Mouse (Mus musculus) small intestine, adult 2 months (tissue): ENCODE measurements at regions not wholly inside any gene's neighbourhood (a gene's known extent, or its start where the extent isn't known, plus 50 kb on each side); places are given as distances from the start of the nearest gene placed in this dataset.

Source experiments
- H3K27ac ChIP-seq: fragments of 200-500 bp; 2 replicates; pipeline ENCODE4 v1.5.1; 2012; ENCODE audit warnings: low read depth, low read length, control low read depth, inconsistent platforms; ENCODE audit not compliant: insufficient read depth
- H3K27me3 ChIP-seq: fragments of 200-500 bp; 2 replicates; pipeline ENCODE4 v1.6.1; 2012; ENCODE audit warnings: mild to moderate bottlenecking, moderate library complexity, low read length, inconsistent platforms; ENCODE audit not compliant: control insufficient read depth, insufficient read depth
- H3K36me3 ChIP-seq: fragments of 200-500 bp; 2 replicates; pipeline ENCODE4 v1.6.1; 2012; ENCODE audit warnings: mild to moderate bottlenecking, low read length, control low read depth, inconsistent platforms; ENCODE audit not compliant: control insufficient read depth, insufficient read depth
- H3K4me1 ChIP-seq: fragments of 200-500 bp; 2 replicates; pipeline ENCODE4 v1.6.1; 2012; ENCODE audit warnings: low read length, inconsistent platforms, mixed read lengths; ENCODE audit not compliant: control insufficient read depth, insufficient read depth, insufficient read length
- H3K4me3 ChIP-seq: fragments of 200-500 bp; 2 replicates; pipeline ENCODE4 v1.5.1; 2012; ENCODE audit warnings: low read depth, mild to moderate bottlenecking, control low read depth, inconsistent platforms, low read length, moderate library complexity
- CTCF ChIP-seq: fragments of 200-500 bp; IDR thresholded peaks from 2 replicates; pipeline ENCODE4 v1.5.1; 2012; ENCODE audit warnings: low read depth, mild to moderate bottlenecking, control low read depth, inconsistent platforms, low read length, moderate library complexity, mixed read lengths; ENCODE audit not compliant: insufficient replicate concordance, insufficient read length; ENCODE audit errors: extremely low read depth
- POLR2A ChIP-seq: fragments of 200-500 bp; IDR thresholded peaks from 2 replicates; pipeline ENCODE4 v1.6.1; 2012; ENCODE audit warnings: low read depth, mild to moderate bottlenecking, control low read depth, inconsistent platforms, low read length, moderate library complexity
- WGBS: fragments of 180-500 bp; shearing (Covaris S2); methylation state at CpG from one replicate; pipeline ENCODE4 v1.1.7; 2018; 5-methylcytosine and 5-hydroxymethylcytosine counted together

GRCm38 (mm10) chr4:87467600-87467999, 237.3 kb upstream of the Slc24a2 start:
- Histone ChIP-seq H3K27me3 (no peaks in the 10 kb centered on the region), H3K4me1 (no peaks in the 10 kb centered on the region), H3K4me3 (no peak overlapping the region), H3K27ac (no peak overlapping the region), H3K36me3 (no peaks in the 10 kb centered on the region)
- TF ChIP-seq CTCF = no peak
- no peak for TF ChIP-seq POLR2A

DNA sequence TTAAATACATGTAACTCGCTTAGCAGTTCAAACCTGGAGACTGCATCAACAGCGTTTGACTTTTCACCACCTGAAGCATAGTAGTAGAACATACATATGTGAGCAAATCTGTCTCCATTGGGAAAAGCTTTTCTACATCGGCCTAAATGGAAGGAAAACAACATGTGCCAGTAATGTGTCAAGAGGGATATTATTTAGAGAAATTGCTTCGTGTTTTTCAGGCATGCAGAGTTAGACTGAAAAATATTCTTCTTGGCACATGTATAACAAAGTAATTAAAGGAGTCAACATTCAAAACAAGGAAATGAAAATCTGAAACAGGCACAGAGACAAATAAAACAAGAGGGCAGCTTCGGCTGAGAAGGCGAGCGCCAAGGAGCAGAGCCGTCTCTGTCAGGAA, 236.7 kb upstream of the Slc24a2 start:
- H3K4me1 ChIP-seq = no peaks in the 10 kb centered on the region
- no peaks in the 10 kb centered on the region for H3K36me3 ChIP-seq
- no peak overlapping the region for H3K4me3 ChIP-seq
- H3K27ac ChIP-seq = no peak overlapping the region
- 76% methylated on average over 8 of the region's 8 CpGs for WGBS
- no peaks in the 10 kb centered on the region for H3K27me3 ChIP-seq
- TF ChIP-seq POLR2A (no peak), CTCF (no peak)

DNA sequence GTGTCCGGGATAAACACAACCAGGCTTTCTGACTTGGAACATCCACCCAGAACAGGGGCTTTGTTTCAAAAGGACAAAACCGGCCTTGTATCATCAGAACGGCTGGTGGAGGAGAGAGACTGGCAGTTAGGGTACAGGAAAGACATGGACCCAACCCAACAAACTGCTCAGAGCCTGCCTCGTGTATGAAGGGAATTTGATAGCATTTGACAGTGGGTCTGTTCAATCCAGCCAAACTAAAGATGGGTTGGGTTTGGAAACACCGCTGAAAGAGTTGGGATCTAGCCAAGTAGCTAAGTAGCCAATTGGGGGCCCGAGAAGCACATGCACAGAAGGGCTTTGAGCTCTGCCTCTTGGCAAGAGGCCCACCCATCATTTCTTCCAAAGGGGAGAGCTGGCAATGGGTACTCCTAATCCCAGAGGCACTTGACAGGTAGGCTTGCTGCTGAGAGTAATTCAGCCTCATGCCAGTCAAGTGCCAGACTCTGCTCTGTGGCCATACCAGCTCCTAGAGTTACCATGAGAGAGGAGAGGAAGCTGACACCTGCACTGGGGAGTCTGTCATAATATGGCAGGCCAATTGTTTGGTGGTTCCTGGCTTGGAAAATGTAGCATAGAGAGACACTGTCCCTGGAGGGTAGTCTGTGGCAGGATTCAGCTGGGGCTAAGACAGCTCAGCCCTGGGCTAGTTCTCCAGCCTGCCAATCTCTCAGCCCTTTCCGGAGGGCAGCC, 231.1 kb upstream of the Slc24a2 start:
- Histone ChIP-seq H3K4me1 (no peaks in the 10 kb centered on the region), H3K27ac (no peak overlapping the region), H3K36me3 (no peaks in the 10 kb centered on the region), H3K4me3 (no peak overlapping the region), H3K27me3 (no peaks in the 10 kb centered on the region)
- WGBS = 70% methylated on average over 7 of the region's 7 CpGs
- no peak for TF ChIP-seq CTCF
- TF ChIP-seq POLR2A = no peak

- no peaks in the 10 kb centered on the region for H3K4me1 ChIP-seq
- TF ChIP-seq POLR2A (no peak), CTCF (no peak)
- no peaks in the 10 kb centered on the region for H3K36me3 ChIP-seq
- WGBS = 63% methylated on average over 5 of the region's 5 CpGs
- H3K4me3 ChIP-seq = no peak overlapping the region
- no peak overlapping the region for H3K27ac ChIP-seq
- H3K27me3 ChIP-seq = no peaks in the 10 kb centered on the region
Observed at GRCm38 (mm10) chr4:87455863-87456578, 225.7 kb upstream of the Slc24a2 start.

DNA sequence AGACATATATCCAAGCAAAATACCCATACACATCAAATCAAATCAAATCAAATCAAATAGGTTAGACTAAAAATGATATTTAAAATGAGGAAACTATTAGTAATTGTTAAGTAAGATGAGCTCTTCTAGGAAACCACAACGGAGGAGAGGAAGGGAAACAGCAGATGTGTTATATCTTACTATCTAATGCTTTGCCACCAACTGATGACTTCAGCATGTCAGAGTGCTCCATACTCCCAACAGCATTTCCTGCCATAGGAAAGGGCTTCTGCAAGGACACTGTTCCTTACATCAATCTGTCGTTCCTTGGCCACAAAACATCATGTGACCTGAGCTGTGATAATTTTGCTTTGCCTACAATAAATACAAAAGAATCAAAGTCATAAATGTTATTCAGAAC, 221.8 kb upstream of the Slc24a2 start:
- Histone ChIP-seq H3K27me3 (no peaks in the 10 kb centered on the region), H3K4me3 (no peak overlapping the region), H3K27ac (no peak overlapping the region), H3K36me3 (no peaks in the 10 kb centered on the region), H3K4me1 (no peaks in the 10 kb centered on the region)
- no peak for TF ChIP-seq POLR2A
- TF ChIP-seq CTCF = no peak
- WGBS = 61% methylated on average over 2 of the region's 2 CpGs

DNA sequence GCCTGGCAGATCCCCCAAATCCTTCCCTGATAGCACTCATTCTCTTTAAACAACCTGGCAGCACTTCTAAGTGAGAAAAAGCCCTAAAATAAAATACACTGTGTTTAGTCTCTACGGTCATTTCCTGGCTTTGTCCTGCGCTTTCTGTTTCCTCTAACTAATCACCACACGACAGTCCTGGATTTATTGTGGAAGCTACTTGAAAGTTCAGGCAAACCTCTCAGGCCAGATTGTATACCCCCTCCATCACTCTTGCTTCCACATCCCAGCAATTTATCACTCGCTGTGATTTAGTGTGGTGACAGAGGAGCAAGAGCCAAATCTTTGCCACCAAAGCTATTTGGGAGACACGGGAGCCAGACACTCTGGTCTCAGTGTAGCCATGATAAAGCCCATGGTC, 221.0 kb upstream of the Slc24a2 start:
- WGBS = 16% methylated on average over 5 of the region's 5 CpGs

GRCm38 (mm10) chr4:87448338-87448737, 218.1 kb upstream of the Slc24a2 start:
- 78% methylated on average over 4 of the region's 4 CpGs for WGBS
- Histone ChIP-seq H3K27me3 (no peaks in the 10 kb centered on the region), H3K4me3 (no peak overlapping the region), H3K27ac (no peak overlapping the region), H3K4me1 (no peaks in the 10 kb centered on the region), H3K36me3 (no peaks in the 10 kb centered on the region)
- no peak for TF ChIP-seq CTCF
- no peak for TF ChIP-seq POLR2A

More for the DNA sequence above, 221.0 kb upstream of the Slc24a2 start:
- H3K36me3 ChIP-seq = no peaks in the 10 kb centered on the region
- H3K4me1 ChIP-seq = no peaks in the 10 kb centered on the region
- TF ChIP-seq CTCF (no peak), POLR2A (no peak)
- no peaks in the 10 kb centered on the region for H3K27me3 ChIP-seq
- H3K4me3 ChIP-seq = no peak overlapping the region
- H3K27ac ChIP-seq = no peak overlapping the region

DNA sequence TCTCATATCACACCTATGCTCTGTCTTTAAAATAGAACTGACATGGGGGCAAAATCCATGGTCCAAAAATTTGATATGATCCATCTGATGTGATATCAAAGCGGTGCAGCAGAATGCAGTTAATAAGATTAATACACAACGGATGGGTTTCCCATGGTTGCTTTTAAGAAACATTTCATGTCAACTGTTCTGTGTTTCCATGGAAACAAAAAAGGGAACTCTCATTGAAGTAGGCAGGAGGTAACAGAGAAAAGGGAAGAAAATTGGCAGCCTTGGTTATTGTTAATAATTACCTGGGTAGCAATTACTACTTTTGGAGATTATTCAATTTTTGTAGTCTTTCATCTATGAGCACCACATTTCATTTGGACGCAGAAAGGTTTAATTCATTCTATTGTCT, 216.6 kb upstream of the Slc24a2 start:
- no peak for TF ChIP-seq CTCF
- no peak overlapping the region for H3K27ac ChIP-seq
- no peak overlapping the region for H3K4me3 ChIP-seq
- 78% methylated on average over 3 of the region's 3 CpGs for WGBS
- no peaks in the 10 kb centered on the region for H3K36me3 ChIP-seq
- H3K27me3 ChIP-seq = no peaks in the 10 kb centered on the region
- no peaks in the 10 kb centered on the region for H3K4me1 ChIP-seq
